Mouse (Mus musculus): ENCODE results near the gene Macf1. TPM values are rescaled to one million over a fixed set of nuclear protein-coding genes. Genes with fewer than 3 reads are reported as not detected.

Macf1 gene
- polyA plus RNA-seq, 1 experiment from 2014 or later, result 84.1 TPM

DNA sequence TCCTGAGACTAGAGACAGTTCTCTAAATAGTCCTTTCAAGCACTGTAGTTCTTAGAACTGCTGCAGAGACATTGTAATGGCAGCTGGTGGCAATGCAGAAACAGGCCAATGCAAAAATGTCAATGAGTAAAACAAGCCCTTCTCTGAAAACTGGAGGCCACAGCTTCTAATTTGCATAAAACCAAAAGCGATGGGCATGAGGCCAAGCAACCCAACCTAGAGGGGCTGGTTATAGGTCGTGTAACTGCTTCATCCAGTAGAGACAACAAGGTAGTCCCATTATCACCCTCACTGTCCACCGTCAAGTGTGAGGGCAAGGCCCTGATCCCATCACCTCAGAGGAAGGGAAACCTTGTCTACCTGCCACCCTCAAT, 99.5 kb downstream of the Macf1 start:
- in situ Hi-C loops (cut with MboI; ENCODE audit: low pct_unique_long_range_greater_than_20kb), result no loop called here
- DNase-seq (ENCODE audit: low read depth, low spot score) (no peak), ATAC-seq (no peak)
- ChIA-PET POLR2A (interaction anchor here (0.6 to 1.2 kb wide), 2 partner anchors 10 to 49 kb away, joined by 3 to 4 read pairs; no protein-coding TSS in a partner anchor), CTCF (interaction anchor here (0.7 to 8.9 kb wide), 18 partner anchors 10 to 90 kb away, joined by 3 to 102 read pairs (median 4); no protein-coding TSS in a partner anchor)
- TF ChIP-seq CTCF (IDR thresholded peaks at IDR 0.05), result no peak
- H3K27me3 ChIP-seq, result no peaks in the 10 kb centered on the region

DNA sequence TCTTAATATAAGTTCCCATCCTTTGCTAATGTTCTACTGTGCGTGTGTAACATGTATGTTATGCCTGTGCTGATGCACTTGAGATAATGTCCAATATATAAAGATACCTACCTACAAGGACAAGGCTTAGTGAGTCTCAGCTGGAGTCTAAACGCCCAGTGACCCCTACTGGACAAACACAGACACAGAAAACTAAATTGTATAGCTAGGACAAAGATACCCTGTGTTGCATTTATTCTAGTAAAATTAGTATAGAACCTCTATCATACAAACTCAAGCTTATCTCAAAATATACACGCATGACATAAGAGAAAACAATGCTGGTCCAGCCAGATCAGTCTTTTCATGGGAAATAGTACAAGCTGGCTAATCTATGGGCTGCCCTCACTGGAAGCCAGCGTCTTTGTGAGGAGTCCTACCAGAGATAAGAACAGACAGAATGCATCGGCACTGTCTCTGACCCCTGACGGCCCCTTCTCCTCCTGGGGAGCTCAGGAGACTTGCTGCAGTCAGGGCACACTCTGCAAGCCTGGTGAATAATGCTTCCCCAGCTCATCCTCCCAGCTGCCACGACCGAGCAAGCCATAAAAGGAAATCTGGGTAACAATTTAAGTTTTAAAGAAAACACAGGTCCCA, 100.0 kb downstream of the Macf1 start:
- no peaks in the 10 kb centered on the region for H3K27me3 ChIP-seq
- no peak for ATAC-seq
- in situ Hi-C loops (cut with MboI; ENCODE audit: low pct_unique_long_range_greater_than_20kb), result no loop called here
- DNase-seq (ENCODE audit: low read depth, low spot score), result no peak
- POLR2A ChIA-PET, result interaction anchor here (1.1 to 1.2 kb wide), 2 partner anchors 33 to 49 kb away, joined by 3 read pairs; no protein-coding TSS in a partner anchor
- CTCF ChIA-PET, result interaction anchor here (0.7 to 8.9 kb wide), 20 partner anchors 9 to 90 kb away, joined by 3 to 102 read pairs (median 4); no protein-coding TSS in a partner anchor
- peak; percentile 52 for TF ChIP-seq CTCF (IDR thresholded peaks at IDR 0.05)

DNA sequence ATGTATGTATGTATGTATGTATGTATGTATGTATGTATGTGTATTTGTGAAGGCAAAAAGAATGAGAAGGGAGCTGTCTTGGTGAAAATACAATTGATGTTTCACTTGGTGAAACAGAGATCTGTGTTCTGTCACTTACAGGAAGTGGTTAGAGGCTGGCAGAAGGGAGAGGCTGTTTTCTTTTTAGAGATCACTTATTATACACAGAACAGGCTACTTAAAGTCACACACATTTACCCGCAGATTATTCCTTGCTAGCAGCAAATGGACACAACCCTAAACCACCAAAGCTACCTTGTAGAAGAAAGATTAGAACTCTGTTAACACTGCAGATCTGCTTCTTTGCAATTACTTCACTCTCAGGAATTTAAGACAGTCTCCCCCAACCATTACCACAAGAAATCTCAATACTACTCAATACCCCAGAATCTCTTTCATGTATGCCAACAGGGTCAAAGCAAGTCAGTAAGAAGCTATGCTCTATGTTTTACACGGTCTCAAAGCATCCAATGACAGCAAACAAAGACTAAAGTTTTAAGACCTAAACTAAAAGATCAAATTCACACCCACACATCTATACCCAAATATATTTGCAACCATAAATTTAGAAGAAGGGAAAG, 106.6 kb downstream of the Macf1 start:
- ChIA-PET POLR2A (no interaction called here), CTCF (interaction anchor here (1.2 to 1.4 kb wide), 2 partner anchors 10 to 43 kb away, joined by 3 read pairs; no protein-coding TSS in a partner anchor)
- DNase-seq (ENCODE audit: low read depth, low spot score) (no peak), ATAC-seq (no peak)
- H3K27me3 ChIP-seq, result no peaks in the 10 kb centered on the region
- in situ Hi-C loops (cut with MboI; ENCODE audit: low pct_unique_long_range_greater_than_20kb), result loop anchor here (5.0 kb wide), 1 partner anchor 40 kb away; no protein-coding TSS in a partner anchor
- TF ChIP-seq CTCF (IDR thresholded peaks at IDR 0.05), result no peak

- ATAC-seq (peak; percentile 88), DNase-seq (ENCODE audit: low read depth, low spot score) (peak; percentile 41)
- ChIA-PET POLR2A (interaction anchor here (0.8 kb wide), 1 partner anchor 17 kb away, joined by 5 read pairs; no protein-coding TSS in a partner anchor), CTCF (interaction anchor here (1.0 to 2.8 kb wide), 4 partner anchors 11 to 17 kb away, joined by 5 to 12 read pairs (median 8); no protein-coding TSS in a partner anchor)
- no peak for TF ChIP-seq CTCF (IDR thresholded peaks at IDR 0.05)
- in situ Hi-C loops (cut with MboI; ENCODE audit: low pct_unique_long_range_greater_than_20kb), result no loop called here
- no peaks in the 10 kb centered on the region for H3K27me3 ChIP-seq
Measured at GRCm38 (mm10) chr4:123572434-123573336, 111.5 kb downstream of the Macf1 start.

DNA sequence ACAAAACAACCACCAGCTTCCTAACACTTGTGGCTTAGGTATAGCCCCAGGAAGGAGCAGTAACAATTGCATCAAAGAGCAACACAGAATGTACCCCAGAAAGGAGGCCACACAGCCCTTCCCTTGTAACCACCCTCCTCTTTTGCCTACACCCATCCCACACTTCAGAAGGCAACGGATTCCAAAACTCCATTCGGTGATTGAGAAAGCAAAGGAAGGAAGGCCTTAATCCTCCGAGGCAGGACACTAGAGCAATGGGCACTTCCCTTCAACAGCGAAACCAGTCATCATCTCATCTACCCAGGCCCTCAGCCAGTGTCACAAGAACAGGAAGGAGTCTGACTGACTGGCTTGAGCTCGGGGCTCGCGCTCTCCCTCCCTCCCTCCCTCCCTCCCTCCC, 112.3 kb downstream of the Macf1 start:
- ATAC-seq (no peak), DNase-seq (ENCODE audit: low read depth, low spot score) (no peak)
- POLR2A ChIA-PET, result interaction anchor here (0.8 kb wide), 1 partner anchor 17 kb away, joined by 5 read pairs; no protein-coding TSS in a partner anchor
- in situ Hi-C loops (cut with MboI; ENCODE audit: low pct_unique_long_range_greater_than_20kb), result no loop called here
- CTCF ChIA-PET, result interaction anchor here (1.0 to 2.8 kb wide), 6 partner anchors 11 to 18 kb away, joined by 3 to 12 read pairs (median 6); no protein-coding TSS in a partner anchor
- no peak for TF ChIP-seq CTCF (IDR thresholded peaks at IDR 0.05)
- no peaks in the 10 kb centered on the region for H3K27me3 ChIP-seq

DNA sequence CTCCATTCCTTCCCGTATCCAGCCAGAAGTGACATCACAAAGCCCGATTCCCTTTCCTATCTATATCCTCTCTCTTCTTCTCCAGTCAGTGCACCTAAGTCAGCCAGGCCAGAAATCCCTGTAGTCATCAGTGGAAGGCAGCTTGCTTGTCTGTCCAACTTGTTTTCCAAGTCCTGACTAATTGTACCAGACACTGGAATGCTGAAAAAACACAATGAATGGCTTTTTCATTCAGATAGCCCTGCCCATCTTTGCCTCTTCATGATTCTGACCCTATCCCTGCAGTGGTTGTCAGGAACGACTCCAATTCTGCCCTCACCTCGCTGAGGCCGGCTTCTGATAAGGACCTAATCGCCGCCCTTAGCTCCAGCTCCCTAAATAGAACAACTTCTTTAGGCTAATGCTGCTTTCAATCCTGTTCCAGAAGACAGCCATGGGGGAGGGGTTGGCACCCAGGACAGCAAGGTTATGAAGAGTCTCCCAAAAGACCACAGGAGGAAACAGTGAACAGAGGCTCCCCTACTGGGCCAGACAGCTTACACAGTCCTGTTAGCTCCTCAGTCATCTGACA, 118.8 kb downstream of the Macf1 start:
- ATAC-seq, result no peak
- no peak for TF ChIP-seq CTCF (IDR thresholded peaks at IDR 0.05)
- in situ Hi-C loops (cut with MboI; ENCODE audit: low pct_unique_long_range_greater_than_20kb), result no loop called here
- DNase-seq (ENCODE audit: low read depth, low spot score), result no peak
- POLR2A ChIA-PET, result no interaction called here
- CTCF ChIA-PET, result interaction anchor here (0.8 to 1.6 kb wide), 8 partner anchors 9 to 69 kb away, joined by 3 to 5 read pairs (median 3); no protein-coding TSS in a partner anchor
- no peaks in the 10 kb centered on the region for H3K27me3 ChIP-seq

- POLR2A ChIA-PET, result no interaction called here
- CTCF ChIA-PET, result interaction anchor here (1.0 to 1.6 kb wide), 5 partner anchors 10 to 62 kb away, joined by 3 to 5 read pairs (median 3); no protein-coding TSS in a partner anchor
- in situ Hi-C loops (cut with MboI; ENCODE audit: low pct_unique_long_range_greater_than_20kb), result no loop called here
- no peak for DNase-seq (ENCODE audit: low read depth, low spot score)
- no peak for TF ChIP-seq CTCF (IDR thresholded peaks at IDR 0.05)
- H3K27me3 ChIP-seq, result no peaks in the 10 kb centered on the region
- peak; percentile 76 for ATAC-seq
Measured at GRCm38 (mm10) chr4:123564051-123564791, 119.9 kb downstream of the Macf1 start.

GRCm38 (mm10) chr4:123562177-123562815, 121.9 kb downstream of the Macf1 start:
- H3K27me3 ChIP-seq, result no peaks in the 10 kb centered on the region
- ChIA-PET CTCF (interaction anchor here (1.6 kb wide), 1 partner anchor 21 kb away, joined by 5 read pairs; no protein-coding TSS in a partner anchor), POLR2A (no interaction called here)
- no peak for ATAC-seq
- no peak for TF ChIP-seq CTCF (IDR thresholded peaks at IDR 0.05)
- in situ Hi-C loops (cut with MboI; ENCODE audit: low pct_unique_long_range_greater_than_20kb), result no loop called here
- no peak for DNase-seq (ENCODE audit: low read depth, low spot score)

- in situ Hi-C loops (cut with MboI; ENCODE audit: low pct_unique_long_range_greater_than_20kb), result no loop called here
- TF ChIP-seq CTCF (IDR thresholded peaks at IDR 0.05), result no peak
- ATAC-seq (no peak), DNase-seq (ENCODE audit: low read depth, low spot score) (no peak)
- ChIA-PET POLR2A (no interaction called here), CTCF (interaction anchor here (1.3 to 1.6 kb wide), 3 partner anchors 12 to 27 kb away, joined by 3 to 5 read pairs (median 5); no protein-coding TSS in a partner anchor)
- H3K27me3 ChIP-seq, result no peaks in the 10 kb centered on the region
Measured at GRCm38 (mm10) chr4:123560896-123561295, 123.3 kb downstream of the Macf1 start.
